Mouse (Mus musculus) heart, embryonic 16.5 days (tissue): ENCODE data around the gene Olfr930. TPM values are rescaled to one million over a fixed set of nuclear protein-coding genes. Genes with fewer than 3 reads are reported as not detected.

Experiments used
- ATAC-seq: fragments of 200-750 bp; cut with Nextera tagmentation; replicated peaks from 2 replicates; pipeline ENCODE4 v1.8.0; 2017; ENCODE audit warnings: moderate number of reproducible peaks; ENCODE audit not compliant: insufficient read depth, low FRiP score; ENCODE audit errors: extremely low read depth
- H3K27ac ChIP-seq: fragments of 300-500 bp; sonication (generic); 2 replicates; pipeline ENCODE4 v1.5.1; 2014; ENCODE audit warnings: mild to moderate bottlenecking, low read length, control low read depth, moderate library complexity
- H3K27me3 ChIP-seq: fragments of 300-500 bp; sonication (generic); 2 replicates; pipeline ENCODE4 v1.6.1; 2014; ENCODE audit warnings: low read length, mixed read lengths; ENCODE audit not compliant: control insufficient read depth, insufficient read depth
- H3K36me3 ChIP-seq: fragments of 300-500 bp; sonication (generic); 2 replicates; pipeline ENCODE4 v1.6.1; 2014; ENCODE audit not compliant: control insufficient read depth, insufficient read depth
- H3K4me1 ChIP-seq: fragments of 300-500 bp; sonication (generic); 2 replicates; pipeline ENCODE4 v1.6.1; 2014; ENCODE audit warnings: low read length, mixed read lengths; ENCODE audit not compliant: control insufficient read depth, insufficient read depth
- H3K4me2 ChIP-seq: fragments of 300-500 bp; sonication (generic); 2 replicates; pipeline ENCODE4 v1.6.1; 2014; ENCODE audit warnings: low read depth, mild to moderate bottlenecking, control low read depth, low read length
- H3K4me3 ChIP-seq: fragments of 300-500 bp; sonication (generic); 2 replicates; pipeline ENCODE4 v1.5.1; 2014; ENCODE audit warnings: mild to moderate bottlenecking, control low read depth, low read length
- H3K9ac ChIP-seq: fragments of 300-500 bp; sonication (generic); 2 replicates; pipeline ENCODE4 v1.6.1; 2014; ENCODE audit warnings: low read length, control low read depth
- H3K9me3 ChIP-seq: fragments of 300-500 bp; sonication (generic); replicated peaks from 2 replicates; pipeline ENCODE4 v1.6.1; 2016; ENCODE audit warnings: low read length; ENCODE audit not compliant: control insufficient read depth
- WGBS: fragments of 180-500 bp; shearing (Covaris S2); extraction: QIAGEN DNeasy Blood & Tissue Kit; methylation state at CpG from one replicate; pipeline ENCODE4 v1.1.7; 2014; 5-methylcytosine and 5-hydroxymethylcytosine counted together
- polyA plus RNA-seq: library from polyadenylated mRNA; unstranded; fragments of >200 nt; fragmentation: Nextera tagmentation; extraction: Ambion mirVana; gene quantifications from 2 replicates; pipeline ENCODE4 v1.2.1, GENCODE M21; 2015

Gene Olfr930
- polyA plus RNA-seq = not detected in 2 replicates

- no peak within 1 kb of the TSS for H3K4me3 ChIP-seq
- H3K27me3 ChIP-seq = no peaks in the 10 kb centered on the region
- no peak for ATAC-seq
- H3K4me2 ChIP-seq = no peak within 1 kb of the TSS
- H3K27ac ChIP-seq = no peak within 1 kb of the TSS
- H3K9me3 ChIP-seq = no peaks in the 10 kb centered on the region
- H3K4me1 ChIP-seq = no peaks in the 10 kb centered on the region
- no peak within 1 kb of the TSS for H3K9ac ChIP-seq
- no peaks in the 10 kb centered on the region for H3K36me3 ChIP-seq
Measured at GRCm38 (mm10) chr9:38929509-38929908, at the start of gene Olfr930. Gene Olfr930 (plus strand): TSS chr9:38929809.

DNA sequence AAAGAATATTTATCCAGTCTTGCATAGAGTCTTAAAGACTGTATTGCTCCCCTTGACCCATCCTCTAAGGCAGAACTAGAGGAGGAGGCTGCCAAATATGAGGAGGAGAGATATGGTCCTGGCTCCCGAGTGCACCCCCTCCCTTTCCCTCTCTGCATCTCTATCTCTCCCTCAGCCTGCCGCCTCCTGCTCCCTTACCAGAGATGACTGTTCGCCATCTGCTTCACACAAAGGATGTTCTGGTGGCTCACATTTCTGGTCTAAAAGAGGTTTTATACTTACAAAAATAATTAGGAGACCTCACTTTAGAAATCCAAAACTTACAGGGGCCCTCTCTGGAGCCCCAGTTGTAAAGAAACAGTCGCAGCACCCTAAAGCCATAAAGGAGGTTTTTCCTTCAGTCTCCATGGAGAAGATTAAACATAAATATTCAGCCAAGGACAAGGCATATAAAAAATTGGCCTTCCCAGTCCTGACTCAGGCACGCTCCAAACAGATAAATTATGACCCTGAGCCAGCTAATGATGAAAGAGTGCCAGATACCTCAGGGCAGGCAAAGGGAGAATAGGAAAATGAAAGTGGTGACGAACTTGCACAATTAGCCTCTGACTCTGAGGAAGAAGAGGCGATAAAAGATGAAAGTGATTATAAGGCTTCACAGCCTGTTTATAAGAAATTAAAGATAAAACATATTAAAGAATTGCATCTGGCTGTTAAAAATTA is 24.0 kb downstream of the Olfr930 start:
- ATAC-seq = no peak
- WGBS = 61% methylated on average over 7 of the region's 7 CpGs
- Histone ChIP-seq H3K27me3 (no peaks in the 10 kb centered on the region), H3K4me1 (no peaks in the 10 kb centered on the region), H3K9ac (no peak overlapping the region), H3K4me3 (no peak overlapping the region), H3K4me2 (no peak overlapping the region; the same call in 1 of the 2 replicates), H3K36me3 (no peaks in the 10 kb centered on the region), H3K9me3 (no peaks in the 10 kb centered on the region), H3K27ac (no peak overlapping the region)

DNA sequence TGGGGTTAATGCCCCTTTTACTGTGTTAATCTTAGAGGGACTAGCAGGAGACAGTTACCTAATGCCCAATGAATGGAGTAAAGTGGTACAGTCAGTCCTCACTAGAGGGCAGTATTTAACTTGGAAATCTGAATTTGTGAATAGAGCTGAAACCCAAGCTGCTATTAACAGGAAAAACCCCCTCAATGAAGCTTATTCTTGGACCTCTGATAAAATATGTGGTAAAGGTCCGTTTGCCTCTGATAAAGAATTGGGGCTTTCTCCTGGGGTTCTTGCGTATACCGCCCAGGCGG is 24.5 kb downstream of the Olfr930 start:
- H3K27me3 ChIP-seq = no peaks in the 10 kb centered on the region
- H3K4me2 ChIP-seq = no peak overlapping the region
- H3K9me3 ChIP-seq = no peaks in the 10 kb centered on the region
- no peaks in the 10 kb centered on the region for H3K36me3 ChIP-seq
- no peak overlapping the region for H3K27ac ChIP-seq
- no peaks in the 10 kb centered on the region for H3K4me1 ChIP-seq
- ATAC-seq = no peak
- no peak overlapping the region for H3K4me3 ChIP-seq
- H3K9ac ChIP-seq = no peak overlapping the region
- 78% methylated on average over 4 of the region's 4 CpGs for WGBS

GRCm38 (mm10) chr9:38972013-38972412 is 42.4 kb downstream of the Olfr930 start, which contains the start of gene Olfr933:
Gene Olfr933 (plus strand): TSS chr9:38972313.
- no peaks in the 10 kb centered on the region for H3K27me3 ChIP-seq
- no peak for ATAC-seq
- H3K4me3 ChIP-seq = no peak within 1 kb of the TSS
- H3K9me3 ChIP-seq = no peaks in the 10 kb centered on the region
- no peak within 1 kb of the TSS for H3K4me2 ChIP-seq
- no peak within 1 kb of the TSS for H3K27ac ChIP-seq
- no peaks in the 10 kb centered on the region for H3K36me3 ChIP-seq
- WGBS = 76% methylated on average over 4 of the region's 4 CpGs
- no peak within 1 kb of the TSS for H3K9ac ChIP-seq
- H3K4me1 ChIP-seq = no peaks in the 10 kb centered on the region

Other genes with a start within 250 kb of the Olfr930 start
- not detected in 2 replicates for gene Olfr919, start 226.1 kb upstream of the Olfr930 start, polyA plus RNA-seq
- 21.3 and 26.2 TPM in 2 replicates for gene Vwa5a, start 211.5 kb upstream of the Olfr930 start, polyA plus RNA-seq
- 0.06 and 0.07 TPM in 2 replicates for gene Olfr920, start 177.5 kb upstream of the Olfr930 start, polyA plus RNA-seq
- gene Olfr921, start 156.7 kb upstream of the Olfr930 start, polyA plus RNA-seq = not detected in 2 replicates
- gene Olfr922, start 115.2 kb upstream of the Olfr930 start, polyA plus RNA-seq = not detected in 2 replicates
- gene Olfr923, start 103.3 kb upstream of the Olfr930 start, polyA plus RNA-seq = not detected in 2 replicates
- not detected in 2 replicates for gene Olfr924, start 85.4 kb upstream of the Olfr930 start, polyA plus RNA-seq
- gene Olfr26, start 74.7 kb upstream of the Olfr930 start, polyA plus RNA-seq = not detected in 2 replicates
- gene Olfr926, start 52.7 kb upstream of the Olfr930 start, polyA plus RNA-seq = not detected in 2 replicates
- gene Olfr933, start 42.5 kb downstream of the Olfr930 start, polyA plus RNA-seq = not detected in 2 replicates
- gene Olfr934, start 58.5 kb downstream of the Olfr930 start, polyA plus RNA-seq = not detected in 2 replicates
- not detected in 2 replicates for gene Olfr935, start 69.9 kb downstream of the Olfr930 start, polyA plus RNA-seq
- gene Olfr146, start 93.6 kb downstream of the Olfr930 start, polyA plus RNA-seq = not detected in 2 replicates
- not detected in 2 replicates for gene Olfr937, start 135.1 kb downstream of the Olfr930 start, polyA plus RNA-seq
- gene Olfr938, start 149.1 kb downstream of the Olfr930 start, polyA plus RNA-seq = not detected in 2 replicates
- gene Olfr27, start 198.3 kb downstream of the Olfr930 start, polyA plus RNA-seq = not detected in 2 replicates
- not detected in 2 replicates for gene Olfr943, start 236.5 kb downstream of the Olfr930 start, polyA plus RNA-seq